Mouse (Mus musculus) MEL (cell line): ENCODE measurements around the gene BC051019. TPM values are rescaled to one million over a fixed set of nuclear protein-coding genes. Genes with fewer than 3 reads are reported as not detected.

Source experiments
- DNase-seq: peaks from one replicate; pipeline ENCODE4 v3.0.0; 2011; ENCODE audit warnings: low read depth, low spot score
- H3K27ac ChIP-seq: 2 replicates; pipeline ENCODE4 v1.5.1; 2012; ENCODE audit warnings: low read depth, mild to moderate bottlenecking, control low read depth, low read length, moderate library complexity; ENCODE audit not compliant: control insufficient read depth
- H3K27me3 ChIP-seq, 2 experiments: fragments of 150-350 bp in 1 of 2; sonication (generic) in 1 of 2; 2 replicates each; pipeline ENCODE4 v1.6.1; 2012; ENCODE audit warnings: low read length in 2 of 2, mild to moderate bottlenecking in 2 of 2, improper control_type of control experiment in 1 of 2, moderate library complexity in 1 of 2; ENCODE audit not compliant: insufficient read depth in 2 of 2, control insufficient read depth in 1 of 2
- H3K36me3 ChIP-seq, 2 experiments: 2 replicates each; pipeline ENCODE4 v1.6.1; 2012 to 2014; ENCODE audit warnings: low read length in 2 of 2, improper control_type of control experiment in 1 of 2, inconsistent platforms in 1 of 2, mild to moderate bottlenecking in 1 of 2; ENCODE audit not compliant: insufficient read depth in 2 of 2, control insufficient read depth in 1 of 2
- H3K4me1 ChIP-seq, 2 experiments: fragments of 150-350 bp in 1 of 2; sonication (generic) in 1 of 2; 2 replicates each; pipeline ENCODE4 v1.6.1; 2012; ENCODE audit warnings: low read length in 2 of 2, improper control_type of control experiment in 1 of 2, mild to moderate bottlenecking in 1 of 2; ENCODE audit not compliant: insufficient read depth in 2 of 2, control insufficient read depth in 1 of 2
- H3K4me3 ChIP-seq, 2 experiments: fragments of 150-350 bp in 1 of 2; sonication (generic) in 1 of 2; 2 replicates each; pipeline ENCODE4 v1.5.1; 2012; ENCODE audit warnings: low read depth in 2 of 2, low read length in 2 of 2, mild to moderate bottlenecking in 2 of 2, moderate library complexity in 2 of 2, control low read depth in 1 of 2, improper control_type of control experiment in 1 of 2; ENCODE audit not compliant: control insufficient read depth in 1 of 2, insufficient read depth in 1 of 2
- H3K79me2 ChIP-seq: 2 replicates; pipeline ENCODE4 v1.6.1; 2012; ENCODE audit warnings: mild to moderate bottlenecking, low read length, moderate library complexity; ENCODE audit not compliant: control insufficient read depth, poor library complexity, insufficient read depth
- H3K9ac ChIP-seq: 2 replicates; pipeline ENCODE4 v1.6.1; 2012; ENCODE audit warnings: low read depth, mild to moderate bottlenecking, control low read depth, low read length, moderate library complexity; ENCODE audit not compliant: control insufficient read depth, poor library complexity, severe bottlenecking
- H3K9me3 ChIP-seq: fragments of 150-350 bp; sonication (generic); replicated peaks from 2 replicates; pipeline ENCODE4 v1.6.1; 2012; ENCODE audit warnings: mild to moderate bottlenecking, low read length, improper control_type of control experiment, moderate library complexity; ENCODE audit not compliant: insufficient read depth
- BHLHE40 ChIP-seq: IDR thresholded peaks from 2 replicates; pipeline ENCODE4 v1.6.1; 2012; ENCODE audit warnings: low read depth, mild to moderate bottlenecking, inconsistent platforms, low read length, improper control_type of control experiment, borderline replicate concordance
- CHD1 ChIP-seq: IDR thresholded peaks from 2 replicates; pipeline ENCODE4 v1.6.1; 2012; ENCODE audit warnings: low read depth, mild to moderate bottlenecking, inconsistent platforms, low read length, improper control_type of control experiment
- CTCF ChIP-seq, 3 experiments: IDR thresholded peaks in 2 of 3; conservative IDR thresholded peaks in 1 of 3; 2 replicates each; pipeline ENCODE4 v1.5.1; 2011 to 2012; ENCODE audit warnings: low read length in 3 of 3, low read depth in 2 of 3, mild to moderate bottlenecking in 2 of 3, improper control_type of control experiment in 1 of 3, inconsistent platforms in 1 of 3, mixed read lengths in 1 of 3, moderate library complexity in 1 of 3; ENCODE audit not compliant: control insufficient read depth in 1 of 3, insufficient read depth in 1 of 3, poor library complexity in 1 of 3, severe bottlenecking in 1 of 3
- ELF1 ChIP-seq: IDR thresholded peaks from 2 replicates; pipeline ENCODE4 v1.6.1; 2014; ENCODE audit warnings: low read depth, mild to moderate bottlenecking, inconsistent platforms, low read length, improper control_type of control experiment, moderate library complexity
- ETS1 ChIP-seq: IDR thresholded peaks from 2 replicates; pipeline ENCODE4 v1.6.1; 2012; ENCODE audit warnings: low read depth, mild to moderate bottlenecking, inconsistent platforms, low read length, improper control_type of control experiment, moderate library complexity
- GATA1 ChIP-seq: IDR thresholded peaks from 2 replicates; pipeline ENCODE4 v1.6.1; 2011; ENCODE audit warnings: low read depth, low read length, improper control_type of control experiment
- HCFC1 ChIP-seq: IDR thresholded peaks from 2 replicates; pipeline ENCODE4 v1.6.1; 2012; ENCODE audit warnings: low read depth, mild to moderate bottlenecking, inconsistent platforms, low read length, improper control_type of control experiment, moderate library complexity
- JUND ChIP-seq: IDR thresholded peaks from 2 replicates; pipeline ENCODE4 v1.6.1; 2011; ENCODE audit warnings: low read depth, mild to moderate bottlenecking, improper control_type of control experiment, low read length
- KAT2A ChIP-seq: conservative IDR thresholded peaks from 2 replicates; pipeline ENCODE4 v1.6.1; 2012; ENCODE audit warnings: low read depth, low read length, improper control_type of control experiment, inconsistent platforms
- MAFK ChIP-seq: IDR thresholded peaks from 2 replicates; pipeline ENCODE4 v1.6.1; 2011; ENCODE audit warnings: low read depth, mild to moderate bottlenecking, low read length, improper control_type of control experiment, borderline replicate concordance
- MEF2A ChIP-seq: IDR thresholded peaks from 2 replicates; pipeline ENCODE4 v1.6.1; 2014; ENCODE audit warnings: low read depth, mild to moderate bottlenecking, inconsistent platforms, low read length, improper control_type of control experiment; ENCODE audit not compliant: poor library complexity, insufficient replicate concordance, severe bottlenecking; ENCODE audit errors: extremely low read depth
- MXI1 ChIP-seq: IDR thresholded peaks from 2 replicates; pipeline ENCODE4 v1.6.1; 2011; ENCODE audit warnings: mild to moderate bottlenecking, low read depth, low read length, improper control_type of control experiment
- MYB ChIP-seq: IDR thresholded peaks from 2 replicates; pipeline ENCODE4 v1.6.1; 2011; ENCODE audit warnings: mild to moderate bottlenecking, low read depth, low read length, improper control_type of control experiment
- NELFE ChIP-seq: IDR thresholded peaks from 2 replicates; pipeline ENCODE4 v1.6.1; 2011; ENCODE audit warnings: low read depth, low read length, improper control_type of control experiment
- POLR2A ChIP-seq, 2 experiments: IDR thresholded peaks; 2 replicates each; pipeline ENCODE4 v1.6.1; 2011 to 2012; ENCODE audit warnings: low read length in 2 of 2, mild to moderate bottlenecking in 2 of 2, control low read depth in 1 of 2, improper control_type of control experiment in 1 of 2, low read depth in 1 of 2, moderate library complexity in 1 of 2; ENCODE audit not compliant: control insufficient read depth in 1 of 2, insufficient read depth in 1 of 2, poor library complexity in 1 of 2
- POLR2AphosphoS2 ChIP-seq: IDR thresholded peaks from 2 replicates; pipeline ENCODE4 v1.6.1; 2011; ENCODE audit warnings: low read length, improper control_type of control experiment
- POLR2AphosphoS5 ChIP-seq: IDR thresholded peaks from 2 replicates; pipeline ENCODE4 v1.6.1; 2012; ENCODE audit warnings: low read depth, borderline replicate concordance, mild to moderate bottlenecking, inconsistent platforms, low read length, moderate library complexity, mixed read lengths
- RCOR1 ChIP-seq: IDR thresholded peaks from 2 replicates; pipeline ENCODE4 v1.6.1; 2012; ENCODE audit warnings: low read depth, mild to moderate bottlenecking, inconsistent platforms, low read length, improper control_type of control experiment
- SIN3A ChIP-seq: IDR thresholded peaks from 2 replicates; pipeline ENCODE4 v1.6.1; 2012; ENCODE audit warnings: low read length, improper control_type of control experiment, inconsistent platforms
- TAL1 ChIP-seq: IDR thresholded peaks from 2 replicates; pipeline ENCODE4 v1.6.1; 2012; ENCODE audit warnings: mild to moderate bottlenecking, inconsistent platforms, low read length, moderate library complexity, mixed read lengths
- TBP ChIP-seq: IDR thresholded peaks from 2 replicates; pipeline ENCODE4 v1.8.0; 2011; ENCODE audit warnings: low read depth, low read length, improper control_type of control experiment
- UBTF ChIP-seq: IDR thresholded peaks from 2 replicates; pipeline ENCODE4 v1.6.1; 2012; ENCODE audit warnings: low read depth, mild to moderate bottlenecking, inconsistent platforms, low read length, improper control_type of control experiment, moderate library complexity, borderline replicate concordance; ENCODE audit not compliant: insufficient read depth
- USF1 ChIP-seq: IDR thresholded peaks from 2 replicates; pipeline ENCODE4 v1.6.1; 2014; ENCODE audit warnings: low read depth, mild to moderate bottlenecking, inconsistent platforms, low read length, improper control_type of control experiment, moderate library complexity
- ZC3H11A ChIP-seq: IDR thresholded peaks from 2 replicates; pipeline ENCODE4 v1.6.1; 2012; ENCODE audit warnings: low read depth, mild to moderate bottlenecking, inconsistent platforms, low read length, improper control_type of control experiment
- ZKSCAN1 ChIP-seq: IDR thresholded peaks from 2 replicates; pipeline ENCODE4 v1.6.1; 2012; ENCODE audit warnings: low read depth, mild to moderate bottlenecking, inconsistent platforms, low read length, improper control_type of control experiment, moderate library complexity
- polyA plus RNA-seq, 2 experiments: library from polyadenylated mRNA; stranded (reverse) in 1 of 2; unstranded in 1 of 2; fragments of >175 nt in 1 of 2; fragments of >200 nt in 1 of 2; gene quantifications; 2 replicates each; pipeline versions ENCODE4 v1.2.1 to v1.2.4; 2012; ENCODE audit warnings: low replicate concordance in 2 of 2, low read depth in 1 of 2; ENCODE audit not compliant: insufficient read length in 2 of 2, insufficient read depth in 1 of 2, missing spikeins in 1 of 2
- total RNA-seq: library from RNA; depleted of rRNA; stranded (reverse); fragments of 300-350 nt; gene quantifications from 2 replicates; pipeline ENCODE4 v1.2.3, GENCODE M21; 2012

The BC051019 gene
- total and polyA plus RNA-seq, 3 experiments, result 0.39 TPM; not detected in 2

DNA sequence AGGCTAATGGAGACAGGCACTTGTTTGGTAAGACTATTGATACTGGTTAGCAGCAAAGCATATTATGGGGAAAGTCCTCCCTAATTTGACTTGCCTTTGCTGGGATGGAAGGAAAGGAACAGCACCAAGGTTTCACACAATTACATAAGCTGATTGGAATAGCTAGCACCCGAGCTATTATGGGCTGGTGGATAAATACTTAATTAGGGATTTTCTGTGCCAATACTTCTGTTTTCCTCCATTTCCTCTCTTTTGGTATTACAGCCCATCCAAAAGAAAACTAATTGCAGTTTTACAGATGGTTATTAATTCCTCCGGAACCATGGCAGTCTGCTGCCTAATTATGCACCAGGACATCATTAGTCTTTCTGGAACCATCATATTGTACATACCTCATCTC is 40.4 kb upstream of the BC051019 start:
- no peak for TF ChIP-seq MEF2A
- TF ChIP-seq SIN3A, result no peak
- no peak for TF ChIP-seq ZKSCAN1
- no peak for TF ChIP-seq POLR2AphosphoS2
- no peak for TF ChIP-seq MAFK
- no peak for TF ChIP-seq MYB
- TF ChIP-seq TAL1, result no peak
- no peak for TF ChIP-seq ZC3H11A
- TF ChIP-seq UBTF, result no peak
- TF ChIP-seq ELF1, result no peak
- no peak for TF ChIP-seq POLR2AphosphoS5
- no peak for TF ChIP-seq POLR2A (IDR thresholded peaks at IDR 0.05; ENCODE audit: control insufficient read depth in 1 of 2, insufficient read depth in 1 of 2, low read depth in 1 of 2, low read length in 2 of 2, poor library complexity in 1 of 2)
- TF ChIP-seq RCOR1, result no peak
- TF ChIP-seq GATA1, result no peak
- no peak for TF ChIP-seq MXI1
- TF ChIP-seq HCFC1, result no peak
- no peak for TF ChIP-seq BHLHE40
- Histone ChIP-seq H3K4me3 (no peak overlapping the region), H3K9me3 (no peaks in the 10 kb centered on the region), H3K27ac (no peak overlapping the region), H3K27me3 (no peaks in the 10 kb centered on the region), H3K79me2 (no peaks in the 10 kb centered on the region), H3K9ac (no peak overlapping the region), H3K4me1 (peaks cover 6 to 22% of the 10 kb centered on the region in 2 experiments), H3K36me3 (peaks cover 0 to 33% of the 10 kb centered on the region in 2 experiments; a peak in 2 of 4 replicates)
- no peak for DNase-seq

DNA sequence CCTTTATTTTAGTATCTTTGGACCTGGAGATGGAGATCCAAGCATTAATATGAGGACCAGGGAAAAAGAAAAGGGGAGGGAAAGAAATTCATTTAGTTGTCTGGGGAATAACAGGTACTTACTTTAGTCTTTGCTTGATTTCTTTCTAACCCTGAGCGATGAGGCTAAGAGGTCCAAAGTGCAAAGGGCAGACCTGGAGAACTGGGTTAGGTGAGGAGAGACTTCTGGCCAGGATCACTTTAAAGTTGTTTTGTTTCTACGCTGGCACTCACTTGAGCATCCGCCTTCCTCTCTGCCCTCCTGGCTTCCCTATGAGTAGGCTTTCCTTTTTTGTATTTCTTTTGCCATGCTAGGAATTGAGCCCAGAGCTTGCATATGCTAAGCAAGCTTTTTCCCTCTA is 32.6 kb upstream of the BC051019 start:
- Histone ChIP-seq H3K27me3 (no peaks in the 10 kb centered on the region), H3K36me3 (peaks cover 0 to 12% of the 10 kb centered on the region in 2 experiments; a peak in 2 of 4 replicates), H3K9ac (no peak overlapping the region), H3K4me1 (peaks cover 6 to 8% of the 10 kb centered on the region in 2 experiments; a peak in 3 of 4 replicates), H3K79me2 (peaks cover 11% of the 10 kb centered on the region), H3K4me3 (no peak overlapping the region), H3K9me3 (no peaks in the 10 kb centered on the region), H3K27ac (no peak overlapping the region)
- TF ChIP-seq ZKSCAN1 (no peak), KAT2A (no peak), USF1 (no peak), JUND (no peak), NELFE (no peak), POLR2AphosphoS2 (no peak), TAL1 (no peak), CHD1 (no peak), RCOR1 (no peak), SIN3A (no peak), HCFC1 (no peak), TBP (no peak), ZC3H11A (no peak), UBTF (no peak), ETS1 (no peak), MAFK (no peak), CTCF (IDR thresholded peaks at IDR 0.05 in 2 of 3, conservative IDR thresholded peaks at IDR 0.05 in 1 of 3; ENCODE audit: control insufficient read depth in 1 of 3, insufficient read depth in 1 of 3, low read depth in 2 of 3, low read length in 3 of 3, poor library complexity in 1 of 3, severe bottlenecking in 1 of 3) (no peak), BHLHE40 (no peak)
- DNase-seq, result no peak
